Mouse (Mus musculus): ENCODE measurements around the gene Psmb11.

DNA sequence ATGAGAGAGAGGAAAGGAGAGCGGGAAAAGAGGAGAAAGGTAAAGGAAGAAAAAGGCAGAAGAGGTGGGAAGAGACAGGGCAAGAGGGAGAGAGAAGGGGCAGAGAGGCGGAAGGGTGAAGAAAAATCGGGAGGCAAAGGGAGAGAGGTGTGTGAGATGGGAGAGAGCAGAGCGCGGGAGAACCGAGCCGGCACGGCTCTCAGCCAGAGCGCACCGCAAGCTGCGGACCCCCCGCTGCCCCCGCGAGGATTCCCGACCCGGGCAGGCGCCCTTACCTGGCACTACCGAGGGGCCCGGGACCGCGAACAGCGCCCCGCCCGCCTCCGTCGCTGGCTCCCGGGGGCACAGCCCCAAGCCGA, 19.7 kb downstream of the Psmb11 start, which contains the start of gene Gm17606:
- no peak for TF ChIP-seq CTCF (IDR thresholded peaks at IDR 0.05; ENCODE audit: low read depth)
- no peak for TF ChIP-seq EP300 (IDR thresholded peaks at IDR 0.05; ENCODE audit: low read depth)

Data from heart, postnatal 0 days (tissue).